Mouse (Mus musculus): ENCODE measurements at regions not wholly inside any gene's neighbourhood (a gene's known extent, or its start where the extent isn't known, plus 50 kb on each side); places are given as distances from the start of the nearest gene placed in this dataset.
"Not testable (repeated sequence)": the region's sequence is repeated elsewhere in the genome, so short reads cannot be mapped to it uniquely, and the experiment has no call there.

- H3K27ac ChIP-seq (replicated peaks): no peak overlapping the region
- H3K36me3 ChIP-seq: no peaks in the 10 kb centered on the region
- no peak overlapping the region for H3K4me3 ChIP-seq
- 60% methylated on average over 5 of the region's 5 CpGs for WGBS
- peaks cover 3% of the 10 kb centered on the region; the same call in 1 of the 2 replicates for H3K9me3 ChIP-seq
- H3K4me2 ChIP-seq: no peak overlapping the region
- H3K9ac ChIP-seq: no peak overlapping the region
- ATAC-seq (ENCODE audit: extremely low read depth, insufficient number of reproducible peaks, low FRiP score, low TSS enrichment): no peak
- no peaks in the 10 kb centered on the region for H3K27me3 ChIP-seq (replicated peaks)
- peaks cover 4% of the 10 kb centered on the region; the same call in 1 of the 2 replicates for H3K4me1 ChIP-seq
Measured at GRCm38 (mm10) chr10:56840732-56841131, 463.6 kb downstream of the Gja1 start.

DNA sequence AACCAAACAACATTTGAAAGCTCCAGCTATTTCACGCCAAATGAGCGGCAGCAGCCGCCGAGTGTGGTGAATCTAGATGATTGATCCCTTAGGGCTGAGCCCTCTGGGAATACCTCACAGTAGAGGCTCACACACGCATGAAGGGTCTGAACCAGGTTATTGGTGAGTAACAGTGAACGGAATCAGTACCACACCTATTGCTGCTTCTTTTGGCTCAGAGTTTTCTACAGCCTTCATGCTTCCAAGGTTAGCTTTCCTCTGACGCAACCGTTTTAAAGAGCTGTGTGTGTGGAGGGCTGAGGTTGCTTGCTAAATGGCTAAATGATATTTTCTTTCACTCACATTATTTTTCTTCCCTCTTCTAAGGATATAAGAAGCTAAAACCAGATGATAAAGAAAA lies 464.4 kb downstream of the Gja1 start:
- Histone ChIP-seq H3K4me1 (peaks cover 4% of the 10 kb centered on the region; the same call in 1 of the 2 replicates), H3K27me3 (replicated peaks) (no peaks in the 10 kb centered on the region), H3K4me2 (no peak overlapping the region), H3K9ac (no peak overlapping the region), H3K27ac (replicated peaks) (no peak overlapping the region), H3K36me3 (no peaks in the 10 kb centered on the region), H3K4me3 (no peak overlapping the region), H3K9me3 (peaks cover 3% of the 10 kb centered on the region; the same call in 1 of the 2 replicates)
- WGBS: 79% methylated on average over 8 of the region's 8 CpGs
- ATAC-seq (ENCODE audit: extremely low read depth, insufficient number of reproducible peaks, low FRiP score, low TSS enrichment): no peak

DNA sequence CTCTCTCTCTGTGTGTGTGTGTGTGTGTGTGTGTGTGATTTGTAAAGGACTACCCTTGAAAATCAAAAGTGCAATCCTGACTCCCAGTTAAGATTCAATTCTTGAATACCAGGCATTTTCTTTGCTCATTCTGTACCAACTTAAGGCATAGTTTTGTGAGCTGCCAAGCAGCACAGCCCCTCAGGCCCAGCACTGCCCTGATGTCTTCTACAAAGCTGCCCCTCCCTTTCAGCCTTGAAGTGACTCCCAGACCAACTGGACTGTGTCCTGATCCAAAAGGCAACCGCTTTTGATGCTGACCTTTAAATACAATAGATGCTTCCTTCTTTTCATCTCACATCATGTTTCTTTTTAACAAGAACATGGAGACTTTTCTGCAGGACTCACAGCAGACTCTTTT lies 464.8 kb downstream of the Gja1 start:
- H3K9me3 ChIP-seq: peaks cover 3% of the 10 kb centered on the region; the same call in 1 of the 2 replicates
- H3K27ac ChIP-seq (replicated peaks): no peak overlapping the region
- H3K9ac ChIP-seq: no peak overlapping the region
- H3K4me3 ChIP-seq: no peak overlapping the region
- H3K36me3 ChIP-seq: no peaks in the 10 kb centered on the region
- no peaks in the 10 kb centered on the region for H3K27me3 ChIP-seq (replicated peaks)
- WGBS: 70% methylated on average over 1 of the region's 1 CpGs
- no peak overlapping the region for H3K4me2 ChIP-seq
- no peak for ATAC-seq (ENCODE audit: extremely low read depth, insufficient number of reproducible peaks, low FRiP score, low TSS enrichment)
- peaks cover 4% of the 10 kb centered on the region; the same call in 1 of the 2 replicates for H3K4me1 ChIP-seq

GRCm38 (mm10) chr10:56852484-56852883 lies 475.4 kb downstream of the Gja1 start:
- no peak overlapping the region for H3K4me2 ChIP-seq
- no peak overlapping the region for H3K27ac ChIP-seq (replicated peaks)
- no peaks in the 10 kb centered on the region for H3K9me3 ChIP-seq
- no peak overlapping the region for H3K4me3 ChIP-seq
- WGBS: 54% methylated on average over 2 of the region's 2 CpGs
- H3K9ac ChIP-seq: no peak overlapping the region
- no peak for ATAC-seq (ENCODE audit: extremely low read depth, insufficient number of reproducible peaks, low FRiP score, low TSS enrichment)
- H3K36me3 ChIP-seq: no peaks in the 10 kb centered on the region
- no peaks in the 10 kb centered on the region for H3K27me3 ChIP-seq (replicated peaks)
- no peaks in the 10 kb centered on the region; the same call in none of the 2 replicates for H3K4me1 ChIP-seq

DNA sequence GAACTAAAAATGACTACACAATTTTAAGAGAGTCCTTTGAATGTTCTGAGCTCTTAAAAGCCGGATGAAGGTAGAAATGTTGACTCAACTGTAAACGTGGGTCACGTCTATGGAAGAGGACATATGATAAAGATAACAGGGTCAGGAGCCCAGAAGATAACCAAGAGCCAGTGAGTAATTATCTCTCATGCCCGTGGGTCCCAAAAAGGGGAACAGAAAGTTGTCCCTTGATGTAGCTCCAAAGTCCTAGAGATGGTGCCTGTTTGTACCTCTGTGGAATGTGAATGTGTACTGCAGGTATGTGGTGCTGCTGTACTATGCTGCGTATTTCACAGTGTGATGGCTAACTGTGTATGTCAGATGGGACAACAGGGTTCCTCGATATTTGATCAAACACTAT lies 479.1 kb downstream of the Gja1 start:
- Histone ChIP-seq H3K27ac (replicated peaks) (no peak overlapping the region), H3K27me3 (replicated peaks) (no peaks in the 10 kb centered on the region), H3K4me2 (no peak overlapping the region), H3K4me3 (no peak overlapping the region), H3K9ac (no peak overlapping the region), H3K9me3 (no peaks in the 10 kb centered on the region), H3K4me1 (no peaks in the 10 kb centered on the region), H3K36me3 (no peaks in the 10 kb centered on the region)
- no peak for ATAC-seq (ENCODE audit: extremely low read depth, insufficient number of reproducible peaks, low FRiP score, low TSS enrichment)
- 62% methylated on average over 6 of the region's 6 CpGs for WGBS

GRCm38 (mm10) chr10:56879744-56880143 lies 502.6 kb downstream of the Gja1 start:
- Histone ChIP-seq H3K27me3 (replicated peaks) (no peaks in the 10 kb centered on the region), H3K36me3 (no peaks in the 10 kb centered on the region), H3K4me3 (no peak overlapping the region), H3K4me1 (peaks cover 12% of the 10 kb centered on the region; the same call in 1 of the 2 replicates), H3K27ac (replicated peaks) (no peak overlapping the region), H3K9me3 (no peaks in the 10 kb centered on the region), H3K9ac (no peak overlapping the region), H3K4me2 (no peak overlapping the region)
- ATAC-seq (ENCODE audit: extremely low read depth, insufficient number of reproducible peaks, low FRiP score, low TSS enrichment): no peak
- WGBS: 77% methylated on average over 7 of the region's 7 CpGs

DNA sequence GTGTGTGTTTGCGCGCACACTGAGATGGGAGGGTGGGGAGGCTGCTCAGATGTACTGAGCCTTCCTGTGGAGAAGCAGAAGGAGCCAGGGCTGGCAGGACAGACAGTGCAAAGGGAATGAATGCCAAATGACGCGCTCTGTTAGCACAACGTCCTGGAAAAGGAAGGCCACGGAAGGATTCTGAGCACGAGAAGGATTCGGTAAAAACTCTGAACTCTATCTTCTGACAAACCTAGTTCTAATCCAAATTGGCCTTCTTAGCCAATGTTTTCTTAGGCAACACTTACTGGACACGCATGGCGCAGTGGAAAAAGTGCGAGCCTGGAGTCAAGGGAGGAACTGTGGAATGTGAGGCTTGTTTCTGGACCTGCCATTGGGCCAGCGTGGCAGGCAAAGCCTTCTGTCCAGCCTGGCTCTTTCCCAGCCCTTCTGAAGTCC lies 503.0 kb downstream of the Gja1 start:
- no peak overlapping the region for H3K27ac ChIP-seq (replicated peaks)
- H3K36me3 ChIP-seq: no peaks in the 10 kb centered on the region
- no peak overlapping the region for H3K9ac ChIP-seq
- no peaks in the 10 kb centered on the region for H3K27me3 ChIP-seq (replicated peaks)
- H3K4me2 ChIP-seq: no peak overlapping the region
- no peak for ATAC-seq (ENCODE audit: extremely low read depth, insufficient number of reproducible peaks, low FRiP score, low TSS enrichment)
- no peaks in the 10 kb centered on the region for H3K9me3 ChIP-seq
- 76% methylated on average over 10 of the region's 12 CpGs for WGBS
- no peak overlapping the region for H3K4me3 ChIP-seq
- H3K4me1 ChIP-seq: peaks cover 16% of the 10 kb centered on the region; the same call in 1 of the 2 replicates

DNA sequence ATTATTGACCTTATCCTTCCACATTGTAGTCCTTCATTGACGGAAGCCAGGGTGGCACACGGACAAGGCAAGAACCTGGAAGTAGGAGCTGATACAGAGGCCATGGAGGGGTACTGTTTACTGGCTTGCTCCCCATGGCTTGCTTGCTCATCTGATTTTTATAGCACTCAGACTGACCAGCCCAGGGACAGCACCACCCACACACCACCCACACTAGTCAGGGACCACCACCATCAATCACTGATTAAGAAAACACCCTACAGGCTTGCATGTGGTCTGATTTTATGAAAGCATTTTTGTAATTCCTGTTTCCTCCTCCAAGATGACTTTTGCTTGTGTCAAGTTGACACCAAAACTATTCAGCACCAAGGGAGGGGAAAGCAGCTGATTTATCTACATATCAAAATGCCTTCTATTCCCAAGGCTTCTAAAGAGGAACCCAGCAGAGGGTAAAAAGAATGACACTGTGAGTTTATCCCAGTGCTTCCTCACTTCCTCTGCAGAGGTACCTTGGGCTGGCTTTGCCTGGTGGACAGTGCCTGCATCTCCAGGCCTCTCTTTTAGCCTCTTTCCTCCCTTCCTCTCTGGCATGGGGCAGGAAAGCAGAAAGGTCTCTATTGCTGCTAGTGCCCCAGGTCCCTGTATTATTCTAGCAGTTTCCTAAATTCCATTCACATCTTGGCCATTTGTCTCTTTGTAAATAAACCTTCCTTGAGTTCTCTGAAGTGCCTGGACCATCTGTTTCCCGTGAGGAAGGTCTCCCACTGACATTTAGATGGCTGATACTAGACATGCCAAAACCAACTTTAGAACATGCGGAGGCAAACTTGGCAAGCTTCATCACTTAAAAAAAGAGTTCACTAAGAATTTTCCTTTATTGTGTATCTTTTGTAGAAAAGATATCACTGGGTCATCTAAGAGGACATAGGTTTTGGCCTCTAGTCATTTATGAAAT lies 507.6 kb downstream of the Gja1 start:
- no peak overlapping the region for H3K9ac ChIP-seq
- no peak overlapping the region for H3K4me2 ChIP-seq
- peak overlapping the region; percentile 20; the same call in 1 of the 2 replicates for H3K27ac ChIP-seq (replicated peaks)
- WGBS: 54% methylated on average over 4 of the region's 4 CpGs
- H3K4me1 ChIP-seq: peaks cover 18% of the 10 kb centered on the region; the same call in 1 of the 2 replicates
- no peaks in the 10 kb centered on the region for H3K36me3 ChIP-seq
- no peak overlapping the region for H3K4me3 ChIP-seq
- no peaks in the 10 kb centered on the region for H3K9me3 ChIP-seq
- ATAC-seq (ENCODE audit: extremely low read depth, insufficient number of reproducible peaks, low FRiP score, low TSS enrichment): 0 out of 2 replicates have a peak, but pooled peaks have one; percentile 42
- H3K27me3 ChIP-seq (replicated peaks): no peaks in the 10 kb centered on the region

DNA sequence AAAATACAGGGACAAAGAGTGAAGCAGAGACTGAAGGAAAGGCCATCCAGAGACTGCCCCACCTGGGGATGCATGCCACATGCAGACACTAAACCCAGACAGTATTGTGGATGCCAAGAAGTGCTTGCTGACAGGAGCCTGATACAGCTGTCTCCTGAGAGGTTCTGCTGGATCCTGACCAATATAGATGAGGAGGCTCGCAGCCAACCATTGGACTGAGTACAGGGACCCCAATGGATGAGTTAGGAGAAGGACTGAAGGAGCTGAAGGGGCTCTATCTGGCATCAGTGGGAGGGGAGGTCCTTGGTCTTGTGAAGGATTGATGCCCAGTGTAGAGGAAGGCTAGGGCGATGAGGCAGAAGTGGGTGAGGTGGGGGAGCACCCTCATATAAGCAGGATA lies 514.4 kb downstream of the Gja1 start:
- H3K9ac ChIP-seq; ATAC-seq (ENCODE audit: extremely low read depth, insufficient number of reproducible peaks, low FRiP score, low TSS enrichment); H3K4me2 ChIP-seq; H3K4me3 ChIP-seq; H3K27ac ChIP-seq (replicated peaks); H3K9me3 ChIP-seq; H3K36me3 ChIP-seq; H3K27me3 ChIP-seq (replicated peaks): not testable (repeated sequence)
- 58% methylated on average over 2 of the region's 2 CpGs for WGBS
- H3K4me1 ChIP-seq: peaks cover 11% of the 10 kb centered on the region; the same call in 1 of the 2 replicates

GRCm38 (mm10) chr10:56892666-56893209 lies 515.6 kb downstream of the Gja1 start:
- H3K9me3 ChIP-seq: no peaks in the 10 kb centered on the region
- no peak overlapping the region for H3K4me2 ChIP-seq
- peaks cover 11% of the 10 kb centered on the region; the same call in 1 of the 2 replicates for H3K4me1 ChIP-seq
- no peak overlapping the region for H3K9ac ChIP-seq
- H3K27ac ChIP-seq (replicated peaks): no peak overlapping the region
- no peaks in the 10 kb centered on the region for H3K27me3 ChIP-seq (replicated peaks)
- WGBS: 77% methylated on average over 10 of the region's 10 CpGs
- ATAC-seq (ENCODE audit: extremely low read depth, insufficient number of reproducible peaks, low FRiP score, low TSS enrichment): no peak
- H3K4me3 ChIP-seq: no peak overlapping the region
- no peaks in the 10 kb centered on the region for H3K36me3 ChIP-seq

DNA sequence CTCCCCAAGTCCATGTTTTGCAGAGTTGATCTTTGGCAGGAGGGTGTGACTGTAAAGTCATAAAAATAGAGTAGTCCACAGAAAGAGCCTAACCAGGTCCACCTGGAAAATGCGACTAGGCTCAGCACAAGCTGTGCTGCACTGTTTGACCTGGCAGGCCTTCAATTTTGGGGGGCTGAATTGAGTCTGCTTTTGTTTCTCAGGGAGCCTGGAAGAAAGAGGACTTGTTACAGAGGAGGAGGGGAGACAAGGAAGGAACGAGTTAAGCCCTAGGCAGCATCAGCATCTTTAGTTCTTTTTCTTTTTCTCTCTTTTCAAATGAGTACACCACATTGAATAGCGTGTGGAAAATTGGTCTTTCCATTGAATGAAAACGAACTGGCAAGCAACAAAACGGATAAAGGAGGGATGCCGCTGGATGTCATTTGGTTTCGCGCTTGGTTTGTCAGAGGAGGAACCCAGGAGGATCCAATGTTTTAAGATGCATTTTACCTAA lies 516.1 kb downstream of the Gja1 start:
- H3K9ac ChIP-seq: no peak overlapping the region
- H3K27me3 ChIP-seq (replicated peaks): no peaks in the 10 kb centered on the region
- H3K4me3 ChIP-seq: no peak overlapping the region
- no peak for ATAC-seq (ENCODE audit: extremely low read depth, insufficient number of reproducible peaks, low FRiP score, low TSS enrichment)
- WGBS: 72% methylated on average over 8 of the region's 8 CpGs
- H3K36me3 ChIP-seq: no peaks in the 10 kb centered on the region
- peaks cover 11% of the 10 kb centered on the region; the same call in 1 of the 2 replicates for H3K4me1 ChIP-seq
- no peak overlapping the region for H3K4me2 ChIP-seq
- no peak overlapping the region for H3K27ac ChIP-seq (replicated peaks)
- H3K9me3 ChIP-seq: no peaks in the 10 kb centered on the region

All from heart, embryonic 13.5 days (tissue).